Mouse (Mus musculus): ENCODE measurements around the gene Apba1.

DNA sequence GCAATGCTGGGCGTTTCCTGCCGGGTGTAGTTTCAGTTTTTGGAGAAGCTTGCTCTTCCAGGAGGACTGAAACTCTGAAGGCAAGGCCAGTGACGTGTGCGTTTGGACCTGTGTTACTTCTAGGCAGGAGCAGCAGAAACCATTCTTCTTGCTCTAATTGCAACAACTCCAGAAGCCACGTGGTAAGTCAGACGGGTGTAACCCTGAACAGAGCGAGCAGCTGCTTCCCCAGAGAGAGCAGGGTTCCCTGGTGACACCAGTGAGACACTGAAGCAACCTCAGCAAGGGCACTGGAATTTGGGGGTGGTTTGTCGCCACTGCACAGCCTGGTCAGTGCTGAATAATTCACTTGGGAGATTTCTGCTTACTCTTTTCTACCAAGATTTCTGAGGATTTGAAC, 138.2 kb downstream of the Apba1 start:
- no peak for TF ChIP-seq POLR2A (IDR thresholded peaks at IDR 0.05; ENCODE audit: borderline replicate concordance, extremely low read depth, low read depth, low read length)
- no peak for TF ChIP-seq CTCF (IDR thresholded peaks at IDR 0.05; ENCODE audit: insufficient read depth, low read length)
